Mouse (Mus musculus) midbrain, postnatal 0 days (tissue): ENCODE measurements around the gene Cyp2g1. TPM values are rescaled to one million over a fixed set of nuclear protein-coding genes. Genes with fewer than 3 reads are reported as not detected.

Experiments used
- ATAC-seq: fragments of 200-750 bp; cut with Nextera tagmentation; 2 replicates; pipeline ENCODE4 v1.8.0; 2017; ENCODE audit warnings: moderate number of reproducible peaks, mild to moderate bottlenecking, moderate TSS enrichment, moderate library complexity; ENCODE audit not compliant: low FRiP score
- DNase-seq: peaks from one replicate; pipeline ENCODE4 v3.0.0-alpha.2; 2015; ENCODE audit warnings: low spot score
- H3K27ac ChIP-seq: fragments of 300-500 bp; sonication (generic); 2 replicates; pipeline ENCODE4 v1.5.1; 2014; ENCODE audit warnings: low read depth, mild to moderate bottlenecking, low read length, mixed read lengths
- H3K27me3 ChIP-seq: fragments of 300-500 bp; sonication (generic); 2 replicates; pipeline ENCODE4 v1.6.1; 2014; ENCODE audit warnings: low read length, control low read depth, mixed read lengths; ENCODE audit not compliant: insufficient read depth
- H3K36me3 ChIP-seq: fragments of 300-500 bp; sonication (generic); 2 replicates; pipeline ENCODE4 v1.6.1; 2014; ENCODE audit warnings: low read length, control low read depth, mixed read lengths; ENCODE audit not compliant: insufficient read depth
- H3K4me1 ChIP-seq: fragments of 300-500 bp; sonication (generic); 2 replicates; pipeline ENCODE4 v1.6.1; 2014; ENCODE audit warnings: mild to moderate bottlenecking, control low read depth, antibody characterized with exemption, low read length, mixed read lengths; ENCODE audit not compliant: insufficient read depth
- H3K4me2 ChIP-seq: fragments of 300-500 bp; sonication (generic); 2 replicates; pipeline ENCODE4 v1.6.1; 2014; ENCODE audit warnings: low read depth, mild to moderate bottlenecking, low read length, mixed read lengths; ENCODE audit not compliant: poor library complexity, severe bottlenecking
- H3K4me3 ChIP-seq: fragments of 300-500 bp; sonication (generic); 2 replicates; pipeline ENCODE4 v1.5.1; 2014; ENCODE audit warnings: low read depth, mild to moderate bottlenecking, low read length, moderate library complexity
- H3K9ac ChIP-seq: fragments of 300-500 bp; sonication (generic); replicated peaks from 2 replicates; pipeline ENCODE4 v1.6.1; 2014; ENCODE audit warnings: mild to moderate bottlenecking, low read length, moderate library complexity, mixed read lengths; ENCODE audit not compliant: poor library complexity, severe bottlenecking
- H3K9me3 ChIP-seq: fragments of 300-500 bp; sonication (generic); 2 replicates; pipeline ENCODE4 v1.6.1; 2016; ENCODE audit warnings: low read length, control low read depth
- CTCF ChIP-seq: IDR thresholded peaks from 2 replicates; pipeline ENCODE4 v1.5.1; 2016; ENCODE audit warnings: antibody characterized with exemption, mild to moderate bottlenecking
- WGBS: fragments of 180-500 bp; shearing (Covaris S2); extraction: QIAGEN DNeasy Blood & Tissue Kit; methylation state at CpG from one replicate; pipeline ENCODE4 v1.1.7; 2014; 5-methylcytosine and 5-hydroxymethylcytosine counted together
- polyA plus RNA-seq: library from polyadenylated mRNA; unstranded; fragments of >200 nt; fragmentation: Nextera tagmentation; extraction: Ambion mirVana; gene quantifications from 2 replicates; pipeline ENCODE4 v1.2.1, GENCODE M21; 2015
- total RNA-seq: library from RNA; depleted of rRNA; stranded (reverse); fragments of >200 nt; gene quantifications from 2 replicates; pipeline ENCODE4 v1.2.3, GENCODE M21; 2014; rRNA removed

The Cyp2g1 gene
- total RNA-seq (0.16 TPM in 1 of 2 replicates, not detected in the other), polyA plus RNA-seq (0.12 TPM in 1 of 2 replicates, not detected in the other)

DNA sequence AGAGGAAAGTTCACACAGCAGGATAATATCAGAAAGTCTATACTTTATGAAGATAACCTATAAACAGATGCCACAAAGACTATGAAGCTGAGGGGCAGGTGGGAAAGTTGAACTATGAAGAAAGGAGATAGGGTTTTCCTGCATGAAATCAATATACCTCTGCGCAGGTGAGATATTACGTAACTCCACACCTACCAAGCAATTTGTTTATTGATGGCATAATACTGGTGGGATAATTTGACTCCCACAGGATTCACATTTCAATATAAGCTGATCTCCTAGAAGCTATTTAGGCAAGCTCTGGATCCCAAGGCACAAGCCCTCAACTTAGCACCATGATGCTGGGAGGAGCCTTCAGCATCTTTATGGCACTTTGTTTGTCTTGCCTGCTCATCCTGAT, at the start of gene Cyp2g1:
Cyp2g1 (plus strand) TSS at position 301 of the 400 bp plus-strand sequence.
- no peak for TF ChIP-seq CTCF
- Histone ChIP-seq H3K4me3 (no peak within 1 kb of the TSS), H3K9me3 (no peaks in the 10 kb centered on the region), H3K36me3 (no peaks in the 10 kb centered on the region), H3K9ac (no peak within 1 kb of the TSS), H3K27me3 (no peaks in the 10 kb centered on the region), H3K27ac (no peak within 1 kb of the TSS), H3K4me1 (no peaks in the 10 kb centered on the region), H3K4me2 (no peak within 1 kb of the TSS)
- WGBS = 95% methylated on average over 2 of the region's 2 CpGs
- ATAC-seq = no peak
- no peak for DNase-seq

DNA sequence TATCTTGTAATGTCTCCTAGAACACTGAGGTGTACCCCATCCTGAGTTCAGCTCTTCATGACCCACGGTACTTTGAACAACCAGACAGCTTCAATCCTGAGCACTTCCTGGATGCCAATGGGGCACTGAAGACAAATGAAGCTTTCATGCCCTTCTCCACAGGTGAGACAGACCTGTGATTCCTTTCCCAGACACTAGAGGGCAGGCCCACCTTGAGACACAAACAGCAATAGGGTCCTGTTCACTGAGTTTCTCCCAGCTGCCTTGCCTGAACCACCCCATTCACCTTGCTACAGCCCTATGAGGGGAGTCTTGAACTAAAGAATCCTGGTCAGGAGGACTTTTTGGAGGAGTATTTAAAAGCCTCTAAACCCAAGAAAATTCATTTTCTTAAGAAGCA, 41.6 kb upstream of the Cyp2g1 start:
- DNase-seq (no peak), ATAC-seq (no peak)
- Histone ChIP-seq H3K9ac (no peak overlapping the region), H3K27ac (no peak overlapping the region), H3K4me1 (no peaks in the 10 kb centered on the region), H3K9me3 (no peaks in the 10 kb centered on the region), H3K27me3 (no peaks in the 10 kb centered on the region), H3K4me2 (no peak overlapping the region), H3K36me3 (no peaks in the 10 kb centered on the region), H3K4me3 (no peak overlapping the region)
- WGBS = 52% methylated on average over 1 of the region's 1 CpGs
- TF ChIP-seq CTCF = peak; percentile 23; the same call in 1 of the 2 replicates

- no peak for TF ChIP-seq CTCF
- Histone ChIP-seq H3K27ac (no peak overlapping the region), H3K4me3 (no peak overlapping the region), H3K4me2 (no peak overlapping the region), H3K9me3 (no peaks in the 10 kb centered on the region), H3K9ac (no peak overlapping the region), H3K27me3 (no peaks in the 10 kb centered on the region), H3K36me3 (no peaks in the 10 kb centered on the region), H3K4me1 (no peaks in the 10 kb centered on the region)
- ATAC-seq (no peak), DNase-seq (no peak)
- WGBS = 81% methylated on average over 9 of the region's 9 CpGs
These were observed 38.7 kb upstream of the Cyp2g1 start for GRCm38 (mm10) chr7:26769881-26770470.

- H3K36me3 ChIP-seq = no peaks in the 10 kb centered on the region
- H3K9ac ChIP-seq = no peak overlapping the region
- H3K27me3 ChIP-seq = no peaks in the 10 kb centered on the region
- no peak overlapping the region for H3K27ac ChIP-seq
- ATAC-seq (no peak), DNase-seq (no peak)
- H3K4me1 ChIP-seq = no peaks in the 10 kb centered on the region
- WGBS = 81% methylated on average over 3 of the region's 3 CpGs
- H3K4me3 ChIP-seq = no peak overlapping the region
- no peak for TF ChIP-seq CTCF
- no peaks in the 10 kb centered on the region for H3K9me3 ChIP-seq
- no peak overlapping the region for H3K4me2 ChIP-seq
These were observed 35.7 kb upstream of the Cyp2g1 start for GRCm38 (mm10) chr7:26772866-26773586.

DNA sequence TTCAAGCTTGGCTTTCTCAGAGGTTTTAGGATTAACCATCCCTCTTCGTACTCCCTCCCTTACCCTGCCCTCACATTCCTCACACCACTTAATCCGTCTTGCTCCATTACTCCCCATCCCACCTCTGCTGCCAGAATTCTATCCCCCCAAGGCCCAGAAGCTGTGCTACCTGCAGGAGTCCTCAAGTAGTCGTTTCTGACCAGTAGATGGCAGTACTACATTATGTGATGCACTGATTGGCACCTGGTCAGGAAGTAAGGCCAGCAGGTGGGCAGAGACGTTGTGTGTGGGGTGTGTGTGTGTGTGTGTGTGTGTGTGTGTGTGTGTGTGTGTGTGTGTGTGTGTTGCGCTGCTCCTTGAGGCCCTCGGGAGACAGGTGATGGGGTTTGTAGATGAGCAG, 32.8 kb upstream of the Cyp2g1 start:
- WGBS = 12% methylated on average over 6 of the region's 6 CpGs
- peak; percentile 34 for DNase-seq
- no peak for ATAC-seq
- Histone ChIP-seq H3K4me3 (no peak overlapping the region), H3K4me1 (no peaks in the 10 kb centered on the region), H3K36me3 (no peaks in the 10 kb centered on the region), H3K9me3 (no peaks in the 10 kb centered on the region), H3K9ac (no peak overlapping the region), H3K27me3 (no peaks in the 10 kb centered on the region), H3K27ac (no peak overlapping the region), H3K4me2 (no peak overlapping the region)
- peak; percentile 67 for TF ChIP-seq CTCF

GRCm38 (mm10) chr7:26777806-26778205, 30.9 kb upstream of the Cyp2g1 start:
- no peak overlapping the region for H3K9ac ChIP-seq
- no peaks in the 10 kb centered on the region for H3K36me3 ChIP-seq
- H3K27ac ChIP-seq = no peak overlapping the region
- 37% methylated on average over 2 of the region's 2 CpGs for WGBS
- ATAC-seq (no peak), DNase-seq (no peak)
- H3K27me3 ChIP-seq = no peaks in the 10 kb centered on the region
- no peak overlapping the region for H3K4me2 ChIP-seq
- TF ChIP-seq CTCF = peak; percentile 45
- no peak overlapping the region for H3K4me3 ChIP-seq
- no peaks in the 10 kb centered on the region for H3K4me1 ChIP-seq
- H3K9me3 ChIP-seq = no peaks in the 10 kb centered on the region
